Mouse (Mus musculus) brain, embryonic 14.5 days (tissue): ENCODE measurements around the gene Gpr35.

ENCODE experiments used
- CTCF ChIP-seq: fragments of 200-500 bp; IDR thresholded peaks from 2 replicates; pipeline ENCODE4 v1.5.1; 2012; ENCODE audit warnings: inconsistent platforms, mild to moderate bottlenecking, moderate library complexity, borderline replicate concordance; ENCODE audit not compliant: insufficient read depth, insufficient read length; ENCODE audit errors: extremely low read depth
- POLR2A ChIP-seq: fragments of 200-500 bp; IDR thresholded peaks from 2 replicates; pipeline ENCODE4 v1.6.1; 2012; ENCODE audit warnings: mild to moderate bottlenecking, inconsistent platforms, borderline replicate concordance; ENCODE audit not compliant: poor library complexity, insufficient read depth, insufficient read length, severe bottlenecking; ENCODE audit errors: extremely low read depth

DNA sequence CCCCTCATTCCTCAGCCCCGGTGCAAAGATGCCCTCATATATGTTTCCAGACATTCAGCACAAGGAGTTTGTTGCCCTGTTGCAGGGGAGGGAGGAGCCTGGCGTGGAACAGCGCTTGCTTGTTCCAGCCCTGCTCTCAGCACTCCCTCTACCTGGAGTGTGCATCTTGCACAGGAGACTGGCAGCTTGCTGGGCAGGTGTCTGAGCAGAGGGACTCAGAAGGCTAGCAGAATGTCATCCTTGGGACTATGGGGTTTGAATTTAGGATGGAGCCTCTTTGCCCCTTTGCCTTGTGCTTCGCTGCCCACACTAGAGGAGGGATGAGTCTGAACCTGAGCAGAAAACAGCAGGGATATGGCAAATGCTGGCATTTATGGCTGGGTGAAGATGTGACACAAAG lies 10.9 kb upstream of the Gpr35 start:
- TF ChIP-seq CTCF (no peak), POLR2A (no peak)
